Mouse (Mus musculus): Measurements from ENCODE around the gene Gm7137.
"Not testable (repeated sequence)": the region's sequence is repeated elsewhere in the genome, so short reads cannot be mapped to it uniquely, and the experiment has no call there.

Gene Gm7137

DNA sequence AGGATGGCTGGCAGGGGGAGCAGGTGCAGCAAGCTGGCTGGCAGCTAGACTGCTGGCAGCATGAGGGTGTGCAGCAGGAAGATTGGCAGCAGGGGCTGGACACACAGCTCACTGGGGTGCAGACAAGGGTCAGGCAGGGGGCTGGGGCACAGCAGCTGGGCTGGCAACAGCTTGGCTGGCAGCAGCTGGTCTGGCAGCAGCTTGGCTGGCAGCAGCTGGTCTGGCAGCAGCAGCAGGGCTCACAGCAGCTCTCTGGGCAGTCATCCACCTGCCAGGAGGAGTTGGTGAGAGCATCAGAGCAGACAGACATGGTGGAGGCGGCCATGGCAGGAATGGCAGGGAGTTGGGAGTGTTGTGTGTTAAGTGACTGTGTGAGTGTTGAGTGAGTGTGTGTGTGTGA lies at the start of gene Gm7137:
Gene Gm7137, minus strand, starts transcription at position 325 of the 400 bp plus-strand sequence.
- in situ Hi-C loops (cut with MboI; ENCODE audit: low pct_unique_long_range_greater_than_20kb in 1 of 2, low sequenced_read_pairs in 2 of 2, unreplicated experiment in 1 of 2) = not testable (repeated sequence)

DNA sequence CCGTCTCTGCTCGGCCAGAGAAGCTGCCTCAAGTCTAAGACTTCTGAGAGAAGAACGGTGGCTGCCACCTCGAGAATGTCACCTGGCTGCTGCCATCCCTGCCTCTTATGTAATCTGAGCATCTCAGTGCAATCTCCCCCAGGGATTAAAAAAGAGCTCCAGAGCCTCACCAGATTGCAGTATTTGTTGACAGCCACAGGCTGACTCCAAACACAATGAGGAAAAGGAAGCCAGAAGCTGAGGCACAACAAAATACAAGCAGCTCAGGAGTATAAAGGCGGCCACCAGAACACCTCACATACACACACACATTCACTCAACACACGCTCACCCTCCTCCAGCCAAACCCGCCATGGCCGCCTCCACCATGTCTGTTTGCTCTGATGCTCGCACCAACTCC lies 47.6 kb upstream of the Gm7137 start, which contains the start of gene Krtap10-10:
Gene Krtap10-10, plus strand, starts transcription at position 301 of the 400 bp plus-strand sequence.
- in situ Hi-C loops (cut with MboI; ENCODE audit: low pct_unique_long_range_greater_than_20kb in 1 of 2, low sequenced_read_pairs in 2 of 2, unreplicated experiment in 1 of 2) = no loop called here

DNA sequence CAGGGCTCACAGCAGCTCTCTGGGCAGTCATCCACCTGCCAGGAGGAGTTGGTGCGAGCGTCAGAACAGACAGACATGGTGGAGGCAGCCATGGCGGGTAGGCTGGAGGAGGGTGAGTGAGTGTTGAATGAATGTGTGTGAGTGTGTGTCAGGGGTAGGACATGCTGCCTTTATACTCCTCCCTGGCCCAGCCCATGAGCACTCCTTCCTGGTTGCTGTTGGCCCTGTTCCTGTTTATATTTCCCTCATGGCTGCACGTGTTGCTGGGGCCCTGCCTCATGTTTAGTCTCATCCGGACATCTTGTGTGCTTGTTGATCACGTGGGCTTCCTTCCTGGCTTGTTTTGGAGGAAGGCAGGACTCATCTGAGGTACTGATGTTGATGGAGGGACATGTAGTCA lies 39.0 kb upstream of the Gm7137 start, which contains the start of gene Krtap10-4:
Gene Krtap10-4, minus strand, starts transcription at position 145 of the 400 bp plus-strand sequence.
- in situ Hi-C loops (cut with MboI; ENCODE audit: low pct_unique_long_range_greater_than_20kb in 1 of 2, low sequenced_read_pairs in 2 of 2, unreplicated experiment in 1 of 2) = no loop called here

DNA sequence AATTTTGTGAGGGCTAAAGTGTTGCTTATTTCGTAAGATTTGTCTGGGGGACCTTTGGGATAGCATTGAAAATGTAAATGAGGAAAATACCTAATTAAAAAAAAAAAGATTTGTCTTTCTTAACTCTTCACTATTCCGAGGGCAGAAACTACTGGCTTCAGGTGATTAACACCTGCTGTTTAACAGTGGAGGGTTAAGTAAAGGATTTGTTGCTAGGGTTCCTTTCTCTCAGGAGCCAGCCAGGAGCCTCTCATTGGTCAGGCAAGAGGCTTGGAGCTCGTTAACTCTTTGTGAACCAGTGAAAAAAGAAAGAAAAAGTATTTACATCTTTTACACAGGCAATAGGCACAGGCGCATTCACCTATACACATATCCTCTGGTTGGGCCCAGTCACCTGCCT lies 31.2 kb upstream of the Gm7137 start:
- in situ Hi-C loops (cut with MboI; ENCODE audit: low pct_unique_long_range_greater_than_20kb in 1 of 2, low sequenced_read_pairs in 2 of 2, unreplicated experiment in 1 of 2) = no loop called here

GRCm38 (mm10) chr10:77818523-77818922 lies 30.5 kb upstream of the Gm7137 start:
- in situ Hi-C loops (cut with MboI; ENCODE audit: low pct_unique_long_range_greater_than_20kb in 1 of 2, low sequenced_read_pairs in 2 of 2, unreplicated experiment in 1 of 2) = no loop called here

DNA sequence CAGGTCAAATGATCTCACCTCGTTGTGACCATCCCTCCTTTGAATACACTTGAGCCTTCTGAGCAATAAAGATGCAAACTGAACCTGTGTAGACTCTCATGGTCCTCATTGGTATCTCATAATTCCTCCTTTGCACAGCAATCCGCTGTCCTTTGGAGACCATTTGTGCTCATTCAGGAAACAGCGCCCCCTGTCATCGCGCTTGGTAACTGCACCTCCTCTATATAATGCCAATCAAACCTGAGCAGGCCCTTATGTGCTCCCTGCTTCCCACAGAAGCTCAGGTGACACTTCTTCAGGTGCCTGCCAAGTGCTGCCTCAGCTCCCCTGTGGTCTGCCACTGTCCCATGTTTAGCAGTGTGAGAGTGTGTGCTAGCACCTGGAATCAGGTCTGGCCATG lies 27.5 kb upstream of the Gm7137 start:
- in situ Hi-C loops (cut with MboI; ENCODE audit: low pct_unique_long_range_greater_than_20kb in 1 of 2, low sequenced_read_pairs in 2 of 2, unreplicated experiment in 1 of 2) = no loop called here

- in situ Hi-C loops (cut with MboI; ENCODE audit: low pct_unique_long_range_greater_than_20kb in 1 of 2, low sequenced_read_pairs in 2 of 2, unreplicated experiment in 1 of 2) = no loop called here
Observed at GRCm38 (mm10) chr10:77814382-77814781, 26.4 kb upstream of the Gm7137 start, which contains the start of gene Gm2696. Gene Gm2696 (plus strand): TSS chr10:77814682.

GRCm38 (mm10) chr10:77811743-77812142 lies 23.7 kb upstream of the Gm7137 start, which contains the start of gene Gm9507:
Gene Gm9507 (minus strand): TSS chr10:77811843.
- in situ Hi-C loops (cut with MboI; ENCODE audit: low pct_unique_long_range_greater_than_20kb in 1 of 2, low sequenced_read_pairs in 2 of 2, unreplicated experiment in 1 of 2) = no loop called here

DNA sequence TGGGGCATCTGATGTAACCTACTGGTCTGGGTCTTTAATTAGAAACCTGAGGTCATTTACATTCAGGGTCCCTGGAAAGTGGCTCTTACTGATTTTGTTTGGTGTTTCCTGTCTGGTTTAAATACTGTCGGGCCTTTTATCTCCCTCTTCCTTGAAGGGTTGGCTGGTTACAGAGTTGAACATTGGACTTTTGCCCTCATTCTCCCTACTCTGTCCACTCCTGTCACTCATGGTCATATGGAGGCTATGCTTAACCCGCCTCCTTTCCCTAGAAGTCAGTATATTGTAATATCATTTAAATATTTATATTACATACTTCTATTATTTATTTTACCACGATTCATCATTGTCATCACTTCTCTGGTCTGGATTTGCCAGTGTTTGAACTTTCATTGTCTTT lies 16.1 kb upstream of the Gm7137 start:
- in situ Hi-C loops (cut with MboI; ENCODE audit: low pct_unique_long_range_greater_than_20kb in 1 of 2, low sequenced_read_pairs in 2 of 2, unreplicated experiment in 1 of 2) = no loop called here

DNA sequence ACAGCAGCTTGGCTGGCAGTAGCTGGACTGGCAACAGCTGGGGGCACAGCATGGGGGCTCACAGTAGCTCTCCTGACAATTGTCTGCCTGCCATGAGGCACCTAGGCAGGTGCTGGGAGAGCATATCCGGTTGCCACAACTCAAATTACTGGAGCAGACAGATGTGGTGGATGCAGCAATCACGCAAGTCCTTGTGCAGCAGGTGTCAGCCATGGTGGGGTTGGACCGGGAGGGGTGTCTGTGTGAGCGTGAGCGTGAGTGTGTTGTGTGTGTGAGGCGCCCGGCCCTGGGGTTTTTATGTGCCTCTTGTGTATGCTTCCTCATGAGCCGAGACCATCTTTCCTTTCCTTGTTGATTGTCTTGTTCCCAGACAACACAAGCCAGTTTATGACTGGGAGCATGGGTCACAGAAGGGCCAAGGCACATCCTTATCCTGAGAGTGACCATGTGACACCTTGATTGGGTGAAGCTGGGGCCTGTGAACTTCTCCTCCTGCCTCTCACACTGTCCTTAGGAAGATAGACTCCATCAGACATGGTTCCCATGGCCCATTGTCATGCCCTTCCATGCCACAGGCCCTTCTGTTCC lies 11.0 kb upstream of the Gm7137 start, which contains the start of gene Gm19668:
Gene Gm19668, minus strand, starts transcription at position 213 of the 588 bp plus-strand sequence.
- in situ Hi-C loops (cut with MboI; ENCODE audit: low pct_unique_long_range_greater_than_20kb in 1 of 2, low sequenced_read_pairs in 2 of 2, unreplicated experiment in 1 of 2) = no loop called here

- in situ Hi-C loops (cut with MboI; ENCODE audit: low pct_unique_long_range_greater_than_20kb in 1 of 2, low sequenced_read_pairs in 2 of 2, unreplicated experiment in 1 of 2) = not testable (repeated sequence)
Observed at GRCm38 (mm10) chr10:77798164-77798920, 10.3 kb upstream of the Gm7137 start.

DNA sequence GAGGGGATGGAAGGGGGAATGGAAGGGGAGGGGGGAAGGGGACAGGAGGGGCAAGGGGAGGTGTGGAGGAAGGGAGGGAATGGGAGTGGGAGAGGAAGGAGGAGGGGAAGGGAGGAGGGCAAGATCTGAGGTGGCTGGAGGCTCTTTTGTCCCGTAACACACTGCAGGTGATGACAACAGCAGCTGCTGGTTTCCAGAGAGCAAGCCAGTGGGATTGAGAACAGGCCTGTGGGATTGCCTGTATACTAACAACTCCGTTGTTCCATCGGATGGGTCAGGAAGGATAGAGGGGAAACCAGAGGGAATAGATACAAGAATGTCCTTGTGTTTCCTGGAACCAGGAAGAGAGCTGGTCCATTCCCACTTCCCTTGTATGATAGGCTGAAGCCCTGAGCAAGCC lies 9.7 kb upstream of the Gm7137 start:
- in situ Hi-C loops (cut with MboI; ENCODE audit: low pct_unique_long_range_greater_than_20kb in 1 of 2, low sequenced_read_pairs in 2 of 2, unreplicated experiment in 1 of 2) = no loop called here

- in situ Hi-C loops (cut with MboI; ENCODE audit: low pct_unique_long_range_greater_than_20kb in 1 of 2, low sequenced_read_pairs in 2 of 2, unreplicated experiment in 1 of 2) = no loop called here
Observed at GRCm38 (mm10) chr10:77794976-77795375, 7.0 kb upstream of the Gm7137 start, which contains the start of gene Gm9639. Gene Gm9639 (minus strand): TSS chr10:77795076.

GRCm38 (mm10) chr10:77788621-77789020 lies 621 bp upstream of the Gm7137 start:
- in situ Hi-C loops (cut with MboI; ENCODE audit: low pct_unique_long_range_greater_than_20kb in 1 of 2, low sequenced_read_pairs in 2 of 2, unreplicated experiment in 1 of 2) = no loop called here

- in situ Hi-C loops (cut with MboI; ENCODE audit: low pct_unique_long_range_greater_than_20kb in 1 of 2, low sequenced_read_pairs in 2 of 2, unreplicated experiment in 1 of 2) = not testable (repeated sequence)
Observed at GRCm38 (mm10) chr10:77783396-77783795, 4.6 kb downstream of the Gm7137 start.

- in situ Hi-C loops (cut with MboI; ENCODE audit: low pct_unique_long_range_greater_than_20kb in 1 of 2, low sequenced_read_pairs in 2 of 2, unreplicated experiment in 1 of 2) = not testable (repeated sequence)
Observed at GRCm38 (mm10) chr10:77782442-77782841, 5.6 kb downstream of the Gm7137 start, which contains the start of gene Gm3250. Gene Gm3250 (minus strand): TSS chr10:77782542.

- in situ Hi-C loops (cut with MboI; ENCODE audit: low pct_unique_long_range_greater_than_20kb in 1 of 2, low sequenced_read_pairs in 2 of 2, unreplicated experiment in 1 of 2) = not testable (repeated sequence)
Observed at GRCm38 (mm10) chr10:77776844-77777243, 11.2 kb downstream of the Gm7137 start, which contains the start of gene Gm7138. Gene Gm7138 (minus strand): TSS chr10:77776944.

DNA sequence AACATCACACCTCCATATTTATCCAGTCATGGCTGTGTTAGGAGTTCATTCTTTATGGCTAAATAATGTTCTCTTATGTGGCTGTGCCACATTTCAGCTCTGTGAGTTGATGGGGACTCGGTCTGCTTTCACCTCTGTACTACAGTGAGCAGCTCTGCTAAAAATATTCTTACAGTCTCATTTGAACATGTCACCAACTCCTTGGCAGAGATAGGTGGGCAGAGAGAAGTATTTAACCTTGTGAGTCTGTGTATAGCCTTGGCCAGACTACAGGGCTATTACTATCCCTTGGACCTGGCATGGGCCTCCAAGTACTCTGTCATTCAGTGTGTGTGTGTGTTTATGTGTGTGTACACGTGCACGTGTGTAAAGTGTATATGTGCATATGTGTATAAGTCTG lies 15.9 kb downstream of the Gm7137 start:
- in situ Hi-C loops (cut with MboI; ENCODE audit: low pct_unique_long_range_greater_than_20kb in 1 of 2, low sequenced_read_pairs in 2 of 2, unreplicated experiment in 1 of 2) = not testable (repeated sequence)

DNA sequence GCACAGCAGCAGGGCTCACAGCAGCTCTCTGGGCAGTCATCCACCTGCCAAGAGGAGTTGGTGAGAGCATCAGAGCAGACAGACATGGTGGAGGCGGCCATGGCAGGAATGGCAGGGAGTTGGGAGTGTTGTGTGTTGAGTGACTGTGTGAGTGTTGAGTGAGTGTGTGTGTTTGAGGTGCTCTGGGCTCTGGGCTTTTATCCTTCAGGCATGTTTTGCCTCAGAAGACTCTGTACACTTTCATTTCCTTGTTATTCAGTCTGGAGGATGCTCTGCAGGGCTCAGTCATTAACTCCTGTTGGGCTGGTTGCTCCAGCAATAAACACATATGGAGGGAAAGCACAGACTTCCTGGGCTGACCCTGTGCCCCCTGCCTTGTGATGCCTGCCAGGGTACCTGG lies 16.8 kb downstream of the Gm7137 start, which contains the start of gene Gm3238:
Gene Gm3238, minus strand, starts transcription at position 101 of the 400 bp plus-strand sequence.
- in situ Hi-C loops (cut with MboI; ENCODE audit: low pct_unique_long_range_greater_than_20kb in 1 of 2, low sequenced_read_pairs in 2 of 2, unreplicated experiment in 1 of 2) = not testable (repeated sequence)

Measured in mouse embryonic stem cell (cell line).